Mouse (Mus musculus) midbrain, embryonic 10.5 days (tissue): ENCODE data around the gene Plekha5. TPM values are rescaled to one million over a fixed set of nuclear protein-coding genes. Genes with fewer than 3 reads are reported as not detected.
"Not testable (repeated sequence)": the region's sequence is repeated elsewhere in the genome, so short reads cannot be mapped to it uniquely, and the experiment has no call there.

ENCODE experiments used
- DNase-seq: peaks from one replicate; pipeline ENCODE4 v3.0.0-alpha.2; 2017; ENCODE audit warnings: low spot score
- H3K27ac ChIP-seq: fragments of 300-500 bp; sonication (generic); replicated peaks from 2 replicates; pipeline ENCODE4 v1.5.1; 2016; ENCODE audit warnings: mild to moderate bottlenecking
- H3K27me3 ChIP-seq: fragments of 300-500 bp; sonication (generic); 2 replicates; pipeline ENCODE4 v1.6.1; 2016; ENCODE audit warnings: low read depth, mild to moderate bottlenecking; ENCODE audit not compliant: poor library complexity, severe bottlenecking
- H3K36me3 ChIP-seq: fragments of 300-500 bp; sonication (generic); 2 replicates; pipeline ENCODE4 v1.6.1; 2016; ENCODE audit warnings: mild to moderate bottlenecking, moderate library complexity
- H3K4me1 ChIP-seq: fragments of 300-500 bp; sonication (generic); 2 replicates; pipeline ENCODE4 v1.6.1; 2016
- H3K4me3 ChIP-seq: fragments of 300-500 bp; sonication (generic); 2 replicates; pipeline ENCODE4 v1.5.1; 2016; ENCODE audit warnings: mild to moderate bottlenecking, moderate library complexity
- H3K9me3 ChIP-seq: fragments of 300-500 bp; sonication (generic); replicated peaks from 2 replicates; pipeline ENCODE4 v1.6.1; 2016; ENCODE audit warnings: mild to moderate bottlenecking
- WGBS: fragments of 180-500 bp; shearing (Covaris S2); methylation state at CpG from one replicate; pipeline ENCODE4 v1.1.7; 2016; 5-methylcytosine and 5-hydroxymethylcytosine counted together
- polyA plus RNA-seq: library from polyadenylated mRNA; unstranded; fragments of >200 nt; fragmentation: Nextera tagmentation; extraction: Ambion mirVana; gene quantifications from 2 replicates; pipeline ENCODE4 v1.2.1, GENCODE M21; 2016

The Plekha5 gene
- polyA plus RNA-seq, 1 experiment from 2014 or later: 45.9 TPM

DNA sequence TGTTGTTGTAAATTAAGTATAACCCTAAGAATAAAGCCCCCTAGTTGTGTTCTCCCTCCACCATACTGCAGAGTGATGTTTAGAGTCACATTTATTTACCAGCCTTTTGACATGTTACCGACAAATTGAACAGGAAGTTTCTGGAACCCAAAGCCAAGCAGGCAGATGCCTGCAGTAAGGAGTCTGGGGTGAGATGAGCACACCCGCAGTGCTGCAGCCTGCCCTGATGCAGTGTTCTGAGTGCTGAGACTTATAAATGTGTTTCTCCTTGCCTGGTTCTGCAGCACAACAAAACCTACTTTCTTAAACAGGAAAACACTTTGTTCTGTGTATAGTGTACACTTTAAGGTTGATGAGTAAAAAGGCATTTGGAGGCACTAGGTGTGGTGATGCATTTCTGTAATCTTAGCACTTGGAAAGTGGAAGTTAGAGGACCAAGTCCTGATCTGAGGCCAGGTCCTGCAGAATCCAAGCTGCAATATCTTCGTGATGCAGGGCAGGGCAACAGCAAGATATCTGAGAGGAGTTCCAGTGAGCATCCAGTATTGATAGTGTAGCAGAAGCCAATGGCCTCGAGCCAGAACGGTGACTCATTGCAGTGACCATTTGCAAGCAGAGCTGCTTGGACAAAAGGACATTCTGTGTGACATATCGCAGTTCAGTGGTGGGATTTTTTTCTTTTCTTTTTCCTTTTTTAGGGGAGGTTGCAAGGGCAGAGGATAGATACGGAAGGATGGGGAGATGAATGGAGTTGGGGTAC, 58.0 kb downstream of the Plekha5 start:
- no peaks in the 10 kb centered on the region for H3K9me3 ChIP-seq
- no peak for DNase-seq
- H3K4me1 ChIP-seq: peaks cover 11% of the 10 kb centered on the region
- H3K36me3 ChIP-seq: peaks cover 7% of the 10 kb centered on the region
- 85% methylated on average over 7 of the region's 7 CpGs for WGBS
- no peak overlapping the region for H3K27ac ChIP-seq
- H3K27me3 ChIP-seq: no peaks in the 10 kb centered on the region
- no peak overlapping the region for H3K4me3 ChIP-seq

DNA sequence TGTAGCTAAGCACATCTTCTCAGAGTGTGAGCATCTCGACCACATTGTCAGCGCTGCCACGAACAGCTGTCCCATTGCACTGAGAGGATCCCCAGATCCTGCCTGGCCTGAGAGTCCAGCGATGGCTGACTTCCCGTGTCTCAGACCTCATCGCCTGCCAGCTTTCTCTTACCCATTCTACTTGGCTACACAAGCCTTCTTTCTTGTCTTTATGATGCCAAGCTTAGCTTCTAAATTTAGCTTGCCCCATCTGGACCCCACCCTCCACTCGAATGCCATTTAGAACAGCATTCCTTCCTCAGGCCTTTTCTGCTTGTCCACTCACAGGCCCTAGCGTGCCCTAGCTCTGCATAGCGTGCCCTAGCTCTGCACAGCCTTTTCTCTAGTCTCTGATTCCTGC, 60.3 kb downstream of the Plekha5 start:
- Histone ChIP-seq H3K36me3 (peaks cover 7% of the 10 kb centered on the region), H3K4me1 (peaks cover 11% of the 10 kb centered on the region), H3K27me3 (no peaks in the 10 kb centered on the region), H3K4me3 (no peak overlapping the region), H3K27ac (no peak overlapping the region), H3K9me3 (no peaks in the 10 kb centered on the region)
- DNase-seq: no peak
- 92% methylated on average over 9 of the region's 9 CpGs for WGBS

DNA sequence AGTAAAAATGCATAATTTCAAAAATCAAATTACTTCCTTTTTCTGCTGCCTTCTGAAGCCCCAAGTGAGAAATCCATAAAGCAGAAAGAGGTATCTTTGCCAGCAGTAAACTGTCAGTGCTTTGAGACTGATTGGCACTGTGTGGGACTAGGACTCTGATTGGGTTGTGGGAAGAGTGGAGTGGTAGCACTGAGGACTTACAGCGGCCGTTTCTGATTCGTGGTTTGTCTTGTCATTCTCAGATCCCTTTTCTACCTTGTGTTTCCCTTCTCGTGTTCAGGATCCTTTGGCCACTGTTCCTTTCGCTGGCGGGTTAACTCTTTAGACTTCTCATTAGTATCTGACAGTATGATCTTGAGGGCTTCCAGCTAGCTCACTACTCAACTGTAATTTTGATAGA, 61.8 kb downstream of the Plekha5 start:
- Histone ChIP-seq H3K4me1 (peaks cover 15% of the 10 kb centered on the region), H3K27ac (no peak overlapping the region), H3K36me3 (peaks cover 7% of the 10 kb centered on the region), H3K27me3 (no peaks in the 10 kb centered on the region), H3K4me3 (no peak overlapping the region), H3K9me3 (no peaks in the 10 kb centered on the region)
- 90% methylated on average over 6 of the region's 6 CpGs for WGBS
- no peak for DNase-seq

DNA sequence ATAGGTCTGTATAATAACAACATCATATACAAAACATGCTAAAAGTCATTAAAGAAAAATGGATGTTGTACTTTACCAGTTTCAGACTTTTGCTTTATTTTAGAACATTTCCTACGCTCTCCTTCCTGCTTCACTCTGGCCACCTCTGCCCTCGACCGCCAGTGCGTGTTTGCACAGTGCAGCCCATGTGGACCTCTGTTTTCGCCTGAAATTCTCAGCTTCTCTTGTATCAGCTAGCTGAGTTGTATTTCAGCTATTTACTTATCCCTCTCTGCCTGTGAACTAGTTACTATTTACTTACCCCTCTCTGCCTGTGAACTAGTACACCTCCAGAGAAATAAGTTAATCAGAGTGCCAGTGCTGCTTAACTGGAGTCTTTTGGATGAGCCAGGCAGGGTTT, 62.8 kb downstream of the Plekha5 start:
- peaks cover 7% of the 10 kb centered on the region for H3K36me3 ChIP-seq
- 87% methylated on average over 5 of the region's 5 CpGs for WGBS
- peaks cover 21% of the 10 kb centered on the region for H3K4me1 ChIP-seq
- H3K9me3 ChIP-seq: no peaks in the 10 kb centered on the region
- H3K4me3 ChIP-seq: no peak overlapping the region
- DNase-seq: no peak
- H3K27me3 ChIP-seq: no peaks in the 10 kb centered on the region
- H3K27ac ChIP-seq: no peak overlapping the region

DNA sequence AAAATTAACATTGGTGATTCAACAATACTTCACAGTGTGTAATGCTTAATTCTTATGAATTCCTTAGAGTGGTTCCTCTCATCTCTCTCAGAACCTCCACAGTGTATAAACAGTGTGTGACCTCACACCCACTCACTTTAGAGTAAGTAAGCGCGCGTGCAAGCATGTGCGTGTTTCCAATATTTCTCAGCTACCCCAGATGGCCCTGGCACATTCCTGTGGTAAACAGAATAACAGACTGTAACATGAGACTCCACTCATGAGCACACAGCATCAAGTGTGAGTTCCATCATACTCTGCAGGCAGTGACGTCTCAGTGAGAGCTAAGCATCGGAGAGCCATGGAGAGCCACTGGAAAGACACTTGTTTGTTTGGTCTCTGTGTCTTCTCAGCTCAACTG, 63.6 kb downstream of the Plekha5 start:
- Histone ChIP-seq H3K36me3 (peaks cover 7% of the 10 kb centered on the region), H3K27me3 (no peaks in the 10 kb centered on the region), H3K4me1 (peaks cover 21% of the 10 kb centered on the region), H3K4me3 (no peak overlapping the region), H3K27ac (no peak overlapping the region), H3K9me3 (no peaks in the 10 kb centered on the region)
- WGBS: 85% methylated on average over 6 of the region's 6 CpGs
- no peak for DNase-seq

DNA sequence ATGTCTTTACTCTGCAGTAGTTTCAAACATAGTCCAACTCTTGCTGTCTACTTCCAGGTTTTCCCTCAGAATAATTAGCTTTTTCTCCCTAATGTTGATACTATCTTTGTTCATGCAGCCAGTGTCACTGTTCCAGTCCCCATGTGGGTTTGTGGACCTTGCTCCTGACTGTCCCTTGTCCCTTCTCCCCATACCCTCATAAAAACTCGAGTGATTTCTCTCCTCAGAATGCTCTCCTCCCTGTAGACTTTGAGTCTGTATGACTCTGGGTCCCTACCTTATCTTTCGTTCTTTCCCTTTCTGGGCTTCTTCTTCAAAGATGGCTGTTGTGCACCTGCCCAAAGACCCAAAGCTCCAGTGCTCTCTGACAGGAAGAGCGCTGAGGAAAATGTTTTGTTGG, 64.8 kb downstream of the Plekha5 start:
- no peak overlapping the region for H3K27ac ChIP-seq
- H3K4me3 ChIP-seq: no peak overlapping the region
- no peak for DNase-seq
- peaks cover 9% of the 10 kb centered on the region for H3K36me3 ChIP-seq
- H3K9me3 ChIP-seq: no peaks in the 10 kb centered on the region
- 92% methylated on average over 3 of the region's 3 CpGs for WGBS
- H3K4me1 ChIP-seq: peaks cover 15% of the 10 kb centered on the region
- H3K27me3 ChIP-seq: no peaks in the 10 kb centered on the region

DNA sequence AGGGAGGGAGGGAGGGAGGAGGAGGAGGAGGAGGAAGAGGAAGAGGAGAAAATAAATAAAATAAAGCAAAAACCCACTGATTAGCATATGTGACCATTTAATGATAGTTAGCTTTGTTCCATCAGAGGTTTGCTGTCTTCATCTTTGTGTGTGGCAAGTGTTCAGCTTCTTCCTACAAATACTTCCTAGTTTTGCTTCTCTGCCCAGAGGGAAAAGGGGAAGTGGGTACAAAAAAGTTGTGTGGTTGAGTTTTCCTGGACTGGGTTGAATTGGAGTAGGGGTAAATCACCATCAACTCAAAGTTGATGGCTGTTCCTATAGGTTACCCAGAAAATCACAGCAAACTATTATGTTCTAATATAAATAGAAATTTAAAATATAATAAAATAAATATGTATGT, 65.7 kb downstream of the Plekha5 start:
- no peak overlapping the region for H3K4me3 ChIP-seq

DNA sequence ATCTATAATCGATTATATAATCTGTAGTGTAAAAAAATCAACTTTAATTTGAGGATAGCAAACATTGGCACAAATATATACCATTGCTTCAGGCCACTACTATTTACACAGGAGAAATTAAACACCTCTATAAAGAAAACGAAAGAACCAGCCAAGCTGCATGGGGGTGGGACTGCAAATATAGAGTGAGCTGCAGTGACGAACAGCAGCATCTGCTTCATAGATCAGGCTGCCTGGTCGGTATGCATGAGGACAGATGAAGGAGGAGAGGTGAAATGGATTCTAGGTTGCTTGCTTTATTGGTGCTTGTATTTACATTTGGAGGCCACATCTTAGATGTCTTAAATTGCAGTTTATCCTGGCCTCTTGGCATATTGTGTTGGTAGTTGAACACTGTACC, 66.4 kb downstream of the Plekha5 start:
- Histone ChIP-seq H3K27me3 (no peaks in the 10 kb centered on the region), H3K4me1 (peaks cover 10% of the 10 kb centered on the region), H3K9me3 (no peaks in the 10 kb centered on the region), H3K27ac (no peak overlapping the region), H3K36me3 (0 out of 2 replicates have a peak, but pooled peaks cover 3% of the 10 kb centered on the region), H3K4me3 (no peak overlapping the region)
- WGBS: 91% methylated on average over 4 of the region's 4 CpGs
- no peak for DNase-seq

More for the DNA sequence above, 65.7 kb downstream of the Plekha5 start:
- Histone ChIP-seq H3K27ac (no peak overlapping the region), H3K27me3 (no peaks in the 10 kb centered on the region), H3K4me1 (peaks cover 10% of the 10 kb centered on the region), H3K9me3 (no peaks in the 10 kb centered on the region), H3K36me3 (0 out of 2 replicates have a peak, but pooled peaks cover 3% of the 10 kb centered on the region)
- DNase-seq: no peak

DNA sequence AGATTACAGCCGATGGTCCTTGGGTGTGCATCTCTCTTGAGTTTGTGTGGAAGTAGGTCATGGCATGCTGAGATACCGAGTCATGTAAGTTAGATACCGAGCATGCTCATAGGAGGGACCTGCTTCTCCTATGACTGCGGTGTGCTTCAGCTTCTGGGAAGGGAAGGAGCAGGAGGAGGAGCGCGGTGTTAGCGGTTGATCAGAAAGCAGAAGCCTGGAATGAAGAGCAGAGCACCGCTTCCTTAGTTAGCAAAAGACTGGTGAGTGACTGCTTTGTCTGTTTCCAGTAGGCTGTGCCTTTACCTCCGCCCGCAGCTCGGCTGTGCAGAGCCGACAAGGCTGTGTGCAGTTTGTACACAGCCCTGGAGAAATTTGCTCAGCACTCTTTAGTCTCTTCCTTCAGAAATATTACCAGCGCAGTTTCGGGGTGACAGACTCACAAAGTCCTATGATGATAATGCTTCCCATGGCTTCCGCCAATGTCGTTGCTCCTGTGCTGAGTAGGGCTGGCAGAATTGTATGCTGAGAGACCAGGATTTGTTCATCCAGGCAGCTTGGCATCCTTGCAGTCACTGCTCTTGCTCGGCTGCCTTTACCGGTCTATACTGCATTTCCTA, 67.2 kb downstream of the Plekha5 start:
- 89% methylated on average over 18 of the region's 18 CpGs for WGBS
- H3K36me3 ChIP-seq: peaks cover 10% of the 10 kb centered on the region; the same call in 1 of the 2 replicates
- no peak for DNase-seq
- H3K4me3 ChIP-seq: no peak overlapping the region
- H3K4me1 ChIP-seq: peaks cover 10% of the 10 kb centered on the region
- H3K27ac ChIP-seq: 0 out of 2 replicates have a peak overlapping the region, but pooled peaks have one; percentile 23
- no peaks in the 10 kb centered on the region for H3K9me3 ChIP-seq
- H3K27me3 ChIP-seq: no peaks in the 10 kb centered on the region

DNA sequence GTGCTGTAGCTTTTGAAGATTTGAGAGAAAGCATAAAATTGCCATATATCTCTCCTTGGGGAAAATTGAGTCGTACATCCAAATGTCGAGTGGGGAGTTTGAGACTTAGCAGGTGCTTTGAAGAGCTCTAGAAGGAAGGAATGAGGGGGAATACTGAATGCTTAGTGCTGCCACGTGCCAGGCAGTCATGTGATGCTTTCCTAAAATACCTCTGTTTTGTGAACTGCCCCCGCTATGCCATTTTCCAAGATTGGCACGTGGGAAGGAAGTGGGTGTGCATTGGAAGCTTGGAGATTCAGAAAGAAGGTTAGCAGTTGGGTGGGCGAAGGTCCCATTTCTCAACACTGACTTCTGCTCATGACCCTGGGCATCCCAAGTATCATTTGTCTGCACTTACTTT, 68.2 kb downstream of the Plekha5 start:
- H3K4me1 ChIP-seq: peaks cover 10% of the 10 kb centered on the region
- H3K27ac ChIP-seq: no peak overlapping the region
- H3K4me3 ChIP-seq: no peak overlapping the region
- no peak for DNase-seq
- WGBS: 91% methylated on average over 6 of the region's 6 CpGs
- no peaks in the 10 kb centered on the region for H3K9me3 ChIP-seq
- H3K27me3 ChIP-seq: no peaks in the 10 kb centered on the region
- peaks cover 11% of the 10 kb centered on the region; the same call in 1 of the 2 replicates for H3K36me3 ChIP-seq

DNA sequence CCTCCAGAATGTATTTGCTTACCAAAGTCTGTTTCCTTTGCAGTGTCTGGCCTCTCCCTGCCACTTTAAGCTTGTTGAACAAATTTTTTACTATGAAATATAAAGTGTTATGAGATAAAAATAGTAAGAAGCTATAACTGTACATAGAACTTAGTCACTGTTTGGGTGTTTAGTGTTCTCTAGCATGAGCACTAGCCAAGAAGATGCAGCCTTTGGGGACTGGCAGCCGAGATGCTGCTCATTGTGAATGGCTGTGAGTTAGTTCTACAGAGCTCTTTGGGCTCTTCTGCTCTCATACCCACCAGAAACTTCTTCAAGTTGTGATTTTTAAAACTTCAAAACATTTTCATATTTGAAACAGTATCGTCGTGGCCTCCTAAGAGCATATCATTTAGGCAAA, 74.2 kb downstream of the Plekha5 start:
- H3K27ac ChIP-seq: no peak overlapping the region
- no peak overlapping the region for H3K4me3 ChIP-seq
- H3K27me3 ChIP-seq: no peaks in the 10 kb centered on the region
- DNase-seq: no peak
- H3K4me1 ChIP-seq: no peaks in the 10 kb centered on the region
- 96% methylated on average over 3 of the region's 3 CpGs for WGBS
- H3K9me3 ChIP-seq: no peaks in the 10 kb centered on the region; the same call in 1 of the 2 replicates
- peaks cover 32% of the 10 kb centered on the region for H3K36me3 ChIP-seq

DNA sequence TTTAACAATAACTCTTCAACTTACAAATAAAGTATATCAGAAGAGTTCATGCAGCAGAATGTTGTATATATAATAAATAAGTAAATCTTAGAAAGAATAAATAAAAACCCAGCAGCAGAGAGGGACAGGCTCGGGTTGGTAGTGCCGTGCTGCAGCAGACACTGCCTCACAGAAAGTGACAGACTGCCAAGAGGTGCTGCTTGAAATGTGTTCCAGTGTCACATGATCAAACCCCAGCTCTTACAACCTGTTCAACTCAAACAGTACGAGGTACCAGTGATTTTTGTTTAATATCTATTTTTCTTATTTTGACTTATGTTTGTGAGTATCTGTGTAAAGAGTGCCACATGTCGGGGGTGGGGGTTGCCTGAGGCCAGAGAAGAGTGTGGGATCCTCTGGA, 75.1 kb downstream of the Plekha5 start:
- Histone ChIP-seq H3K27ac (no peak overlapping the region), H3K4me1 (no peaks in the 10 kb centered on the region), H3K4me3 (no peak overlapping the region), H3K27me3 (no peaks in the 10 kb centered on the region), H3K9me3 (no peaks in the 10 kb centered on the region; the same call in 1 of the 2 replicates), H3K36me3 (peaks cover 31% of the 10 kb centered on the region)
- 93% methylated on average over 4 of the region's 4 CpGs for WGBS
- DNase-seq: no peak

DNA sequence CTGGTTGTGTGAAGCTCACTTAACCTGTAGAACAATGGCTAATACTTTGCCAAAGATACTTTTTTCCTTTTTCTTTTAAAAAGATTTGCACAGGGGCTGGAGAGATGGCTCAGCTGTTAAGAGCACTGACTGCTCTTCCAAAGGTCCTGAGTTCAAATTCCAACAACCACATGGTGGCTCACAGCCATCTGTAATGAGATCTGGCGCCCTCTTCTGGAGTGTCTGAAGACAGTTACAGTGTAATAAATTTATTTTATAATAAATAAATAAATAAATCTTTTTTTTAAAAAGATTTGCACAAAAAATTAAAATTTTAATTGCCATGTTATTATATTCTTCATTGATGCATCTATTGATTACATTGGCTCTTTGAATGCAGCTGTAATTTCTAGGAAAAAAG, 77.0 kb downstream of the Plekha5 start:
- peaks cover 26% of the 10 kb centered on the region for H3K36me3 ChIP-seq
- H3K27ac ChIP-seq: not testable (repeated sequence)

More for the DNA sequence above, 77.0 kb downstream of the Plekha5 start:
- WGBS: 57% methylated on average over 1 of the region's 1 CpGs
- H3K4me1 ChIP-seq, H3K9me3 ChIP-seq, H3K27me3 ChIP-seq, DNase-seq, H3K4me3 ChIP-seq: not testable (repeated sequence)
